ENCODE assay signal across 8 mouse cellular contexts in genomic region chr6:29024000-29024417, GRCm38 (mm10). TPM values are rescaled to one million over a fixed set of nuclear protein-coding genes. Genes with fewer than 3 reads are reported as not detected.
DNase-seq lines count a peak whose midpoint lies in the region; ATAC-seq lines count a peak whose summit lies in the region.

No protein-coding gene starts in this region.

- no peaks in the 10 kb centered on the region for H3K9me3 ChIP-seq in limb, embryonic 11.5 days (ENCODE audit: control insufficient read depth, low read length)
- H3K9me3 ChIP-seq in midbrain, embryonic 16.5 days (replicated peaks; ENCODE audit: control insufficient read depth, low read length, poor library complexity, severe bottlenecking) = no peaks in the 10 kb centered on the region

- no peak overlapping the region for H3K4me2 ChIP-seq in limb, embryonic 11.5 days (ENCODE audit: low read depth, severe bottlenecking)
- peak overlapping the region; percentile 41 for H3K4me2 ChIP-seq in midbrain, embryonic 16.5 days (ENCODE audit: low read length)

- no peaks in the 10 kb centered on the region for H3K4me1 ChIP-seq in limb, embryonic 11.5 days (ENCODE audit: control insufficient read depth, insufficient read depth, low read length)
- H3K4me1 ChIP-seq in midbrain, embryonic 16.5 days (ENCODE audit: control insufficient read depth, insufficient read depth, low read length) = peaks cover 5% of the 10 kb centered on the region; the same call in 1 of the 2 replicates

- H3K27me3 ChIP-seq in limb, embryonic 11.5 days (ENCODE audit: control insufficient read depth, insufficient read depth, low read length) = 0 out of 2 replicates have a peak, but pooled peaks cover 5% of the 10 kb centered on the region
- 0 out of 2 replicates have a peak, but pooled peaks cover 2% of the 10 kb centered on the region for H3K27me3 ChIP-seq in midbrain, embryonic 16.5 days (ENCODE audit: control insufficient read depth, insufficient read depth, low read depth, low read length)

- peak; percentile 96 for ATAC-seq in common myeloid progenitor, adult 5-6 weeks (replicated peaks; ENCODE audit: low read depth, poor library complexity, severe bottlenecking)
- peak; percentile 79 for ATAC-seq in inflammation-experienced regulatory T-cells, adult 6 months
- peak; percentile 22; the same call in 1 of the 2 replicates for ATAC-seq in limb, embryonic 11.5 days (ENCODE audit: insufficient number of reproducible peaks, low FRiP score, low TSS enrichment, low read depth)
- ATAC-seq in midbrain, embryonic 16.5 days = peak; percentile 72

- peak; percentile 82 for DNase-seq in 3134 (ENCODE audit: extremely low read depth, insufficient read length, low spot score)
- DNase-seq in ZHBTc4 (ENCODE audit: low read depth, low spot score) = peak; percentile 89
- DNase-seq in gastrocnemius, postnatal 14 days = peak; percentile 63
- DNase-seq in limb, embryonic 11.5 days (ENCODE audit: low spot score) = peak; percentile 90
- DNase-seq in spleen, postnatal 4 days (ENCODE audit: low spot score in 2 of 2) = peak; percentile 35 to 82

- no peak overlapping the region for H3K4me3 ChIP-seq in limb, embryonic 11.5 days (ENCODE audit: low read depth, low read length)
- H3K4me3 ChIP-seq in midbrain, embryonic 16.5 days (ENCODE audit: low read depth, low read length) = no peak overlapping the region

- WGBS in limb, embryonic 11.5 days = 8% methylated on average over 16 of the region's 16 CpGs
- WGBS in midbrain, embryonic 16.5 days = 5% methylated on average over 16 of the region's 16 CpGs

- intact Hi-C loops in gastrocnemius, postnatal 14 days (cut with DNase I; ENCODE audit: low total_unique reads) = loop anchor here (2.0 to 10.0 kb wide), 2 partner anchors 75 to 489 kb away; no protein-coding TSS in a partner anchor

- no peak overlapping the region for H3K27ac ChIP-seq in limb, embryonic 11.5 days (replicated peaks; ENCODE audit: low read depth, low read length)
- H3K27ac ChIP-seq in midbrain, embryonic 16.5 days (ENCODE audit: low read length) = no peak overlapping the region

- H3K9ac ChIP-seq in limb, embryonic 11.5 days (ENCODE audit: low read length) = no peak overlapping the region
- peak overlapping the region; percentile 46; the same call in 1 of the 2 replicates for H3K9ac ChIP-seq in midbrain, embryonic 16.5 days (ENCODE audit: low read depth, low read length)

- no peaks in the 10 kb centered on the region for H3K36me3 ChIP-seq in limb, embryonic 11.5 days (ENCODE audit: control insufficient read depth, insufficient read depth, low read length)
- H3K36me3 ChIP-seq in midbrain, embryonic 16.5 days (ENCODE audit: control insufficient read depth, insufficient read depth, low read length) = no peaks in the 10 kb centered on the region

RNA-seq across cellular contexts. Expression of gene Lep, which starts 36.0 kb away (rescaled TPM):
- total RNA-seq in common myeloid progenitor, adult 5-6 weeks (2017) = not detected in 2 replicates
- total RNA-seq in gastrocnemius, postnatal 14 days (2021) = under 1 TPM; 0.16 to 0.51 TPM
- not detected for polyA plus RNA-seq in inflammation-experienced regulatory T-cells, adult 6 months (2017; shearing (Covaris generic))
- not detected in 2 replicates for polyA plus RNA-seq in limb, embryonic 11.5 days (2014; fragmentation: Nextera tagmentation; extraction: Ambion mirVana)
- not detected in 2 replicates for polyA plus RNA-seq in midbrain, embryonic 16.5 days (2015; fragmentation: Nextera tagmentation; extraction: Ambion mirVana)

Comparison
In these comparisons a context has a peak if more than half of its experiments do, and no peak if none do; other contexts are left out.
1. ATAC-seq: peak in every context shown above with its lines; median percentile 96 in common myeloid progenitor, adult 5-6 weeks; 79 in inflammation-experienced regulatory T-cells, adult 6 months; 72 in midbrain, embryonic 16.5 days; 22 in limb, embryonic 11.5 days.